Mouse (Mus musculus) layer of hippocampus, adult 18-20 months (tissue): ENCODE measurements around the gene Pknox2. TPM values are rescaled to one million over a fixed set of nuclear protein-coding genes. Genes with fewer than 3 reads are reported as not detected.

ENCODE experiments used
- DNase-seq, 2 experiments: peaks; one replicate each; pipeline ENCODE4 v3.0.0; 2022; ENCODE audit warnings: low spot score in 2 of 2
- total RNA-seq, 2 experiments: library from RNA; stranded (reverse); gene quantifications; 2 replicates each; pipeline ENCODE4 v1.2.3; 2021

Gene Pknox2
- total RNA-seq, 2 experiments from 2014 or later, result 38.3 to 39.2 TPM

DNA sequence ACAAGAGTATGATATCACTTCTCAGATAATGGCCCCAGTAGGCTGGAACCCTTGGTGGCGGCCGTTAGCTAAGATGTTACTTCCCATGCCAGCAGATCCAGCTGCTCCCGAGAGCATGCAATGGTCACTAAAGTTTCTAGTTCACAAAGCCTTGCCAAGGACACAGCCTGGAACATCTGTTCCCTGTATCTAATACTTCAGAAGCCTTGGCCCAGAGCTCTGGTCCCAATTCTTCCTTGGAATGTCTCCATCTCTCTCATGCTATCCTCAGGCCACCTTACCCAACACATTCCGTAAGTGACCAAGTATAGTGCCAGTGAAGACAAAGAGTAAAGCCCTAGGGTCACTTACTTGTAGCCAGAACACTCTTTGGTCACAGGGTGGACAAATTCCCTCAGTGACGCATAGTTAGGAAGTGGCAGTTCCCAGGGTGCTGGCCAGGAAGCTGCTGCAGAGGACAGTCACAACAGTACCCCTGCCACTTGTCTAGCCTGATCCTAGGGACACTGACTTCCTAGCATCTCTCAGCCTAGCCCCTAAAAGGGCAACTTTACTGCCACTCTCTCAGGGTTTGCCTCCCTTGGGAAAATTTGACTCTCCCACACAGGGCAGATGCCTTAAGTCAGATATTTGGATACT lies 200.0 kb downstream of the Pknox2 start:
- no peak for DNase-seq

DNA sequence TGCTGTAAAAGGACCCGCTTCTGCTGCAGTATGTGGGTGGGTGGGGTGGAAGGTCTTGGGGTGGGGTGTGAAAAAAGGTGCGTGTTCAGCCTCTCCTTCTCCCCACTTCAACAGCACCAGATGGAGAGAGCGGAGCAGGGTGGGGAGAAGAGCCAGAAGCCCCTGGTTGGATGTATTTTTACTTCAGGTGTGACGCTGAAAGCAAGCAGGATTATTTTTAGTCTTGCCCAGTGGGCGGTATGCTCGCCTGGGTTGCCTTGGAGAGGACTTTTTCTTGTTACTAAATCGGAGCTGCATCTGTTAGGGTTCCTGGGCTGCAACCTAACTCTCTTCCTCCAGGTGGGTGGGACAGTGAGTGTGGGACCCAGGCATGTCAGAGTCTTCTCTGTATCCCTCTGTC lies 202.4 kb downstream of the Pknox2 start:
- peak; percentile 57 to 76 for DNase-seq

DNA sequence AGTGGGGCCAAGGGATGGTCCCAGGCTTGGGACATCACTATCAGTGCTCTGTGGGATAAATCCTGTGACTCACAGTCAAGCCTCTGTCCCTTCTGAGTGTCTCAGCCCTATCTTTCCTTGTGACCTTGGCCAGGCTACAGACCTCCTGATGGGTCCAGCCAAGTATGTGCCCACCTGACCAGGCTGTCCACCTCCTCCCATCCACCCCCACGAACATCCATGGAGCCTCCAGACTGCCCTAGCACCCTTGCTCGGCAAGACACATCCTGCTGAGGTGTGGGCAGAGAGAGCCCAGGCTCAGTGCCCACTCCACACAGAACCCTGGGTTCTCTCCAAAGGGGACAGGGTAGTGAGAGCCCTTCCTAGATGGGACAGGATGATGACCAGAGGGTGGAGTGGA lies 204.6 kb downstream of the Pknox2 start:
- DNase-seq, result no peak

DNA sequence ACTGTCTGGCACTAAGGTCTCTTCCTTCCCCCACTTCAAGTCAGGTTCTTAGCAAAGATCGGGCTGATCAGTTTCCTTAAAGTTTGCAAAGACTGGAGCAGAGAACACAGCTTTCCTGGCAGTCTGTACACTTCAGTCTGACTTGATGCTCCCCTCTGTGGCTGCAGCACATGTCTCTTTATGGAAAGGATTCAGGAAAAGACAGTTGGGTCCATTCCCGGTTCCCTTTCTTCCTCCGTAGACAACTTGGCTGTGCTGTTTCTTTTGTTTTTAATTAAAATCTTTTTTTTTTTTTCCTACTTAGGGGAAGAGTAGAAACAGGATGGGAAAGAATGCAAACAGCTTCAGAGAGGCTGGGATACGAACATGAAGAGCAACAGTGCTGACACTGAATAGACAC lies 205.1 kb downstream of the Pknox2 start:
- DNase-seq, result no peak

DNA sequence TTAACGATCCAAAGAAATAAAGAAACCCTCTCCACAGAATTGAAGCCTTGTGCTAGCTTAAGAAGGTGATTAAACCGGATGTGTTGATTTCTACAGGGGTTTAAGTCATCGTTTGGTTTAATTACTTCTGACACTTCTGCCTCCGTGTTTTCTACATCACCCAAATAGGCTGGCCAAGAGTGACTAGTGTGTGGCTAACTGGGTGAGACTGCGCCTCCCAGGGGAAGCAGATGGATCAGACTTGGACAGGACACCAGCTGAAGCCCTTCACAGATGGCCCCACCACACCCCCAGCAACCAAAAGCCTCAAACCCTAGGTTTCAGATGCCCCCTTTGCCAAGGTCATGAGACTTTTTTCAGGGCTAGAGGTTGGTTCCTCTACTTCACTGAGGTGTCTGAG lies 205.6 kb downstream of the Pknox2 start:
- DNase-seq, result no peak

DNA sequence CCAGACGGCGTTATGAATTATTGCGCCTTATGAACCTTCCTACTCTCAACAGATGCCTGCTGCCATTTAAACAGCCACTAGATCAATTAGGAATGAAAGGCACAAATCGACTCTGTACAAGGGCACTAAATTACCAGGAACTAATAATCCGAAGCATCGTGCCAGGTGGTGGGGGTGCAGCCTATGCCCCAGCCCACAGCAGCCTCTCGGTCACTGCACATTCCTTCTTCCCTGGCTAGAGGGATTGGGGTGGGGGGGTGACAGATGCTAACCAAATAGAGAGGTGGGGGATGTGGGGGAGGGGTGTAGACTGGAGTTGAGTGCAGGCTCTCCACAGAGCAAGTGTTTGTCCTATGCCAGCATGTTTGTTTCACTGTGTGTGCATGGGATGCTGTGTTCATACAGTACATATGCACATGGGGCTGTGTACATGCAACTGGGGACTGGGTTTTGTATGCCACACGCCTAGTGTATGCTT lies 208.6 kb downstream of the Pknox2 start:
- DNase-seq, result no peak

DNA sequence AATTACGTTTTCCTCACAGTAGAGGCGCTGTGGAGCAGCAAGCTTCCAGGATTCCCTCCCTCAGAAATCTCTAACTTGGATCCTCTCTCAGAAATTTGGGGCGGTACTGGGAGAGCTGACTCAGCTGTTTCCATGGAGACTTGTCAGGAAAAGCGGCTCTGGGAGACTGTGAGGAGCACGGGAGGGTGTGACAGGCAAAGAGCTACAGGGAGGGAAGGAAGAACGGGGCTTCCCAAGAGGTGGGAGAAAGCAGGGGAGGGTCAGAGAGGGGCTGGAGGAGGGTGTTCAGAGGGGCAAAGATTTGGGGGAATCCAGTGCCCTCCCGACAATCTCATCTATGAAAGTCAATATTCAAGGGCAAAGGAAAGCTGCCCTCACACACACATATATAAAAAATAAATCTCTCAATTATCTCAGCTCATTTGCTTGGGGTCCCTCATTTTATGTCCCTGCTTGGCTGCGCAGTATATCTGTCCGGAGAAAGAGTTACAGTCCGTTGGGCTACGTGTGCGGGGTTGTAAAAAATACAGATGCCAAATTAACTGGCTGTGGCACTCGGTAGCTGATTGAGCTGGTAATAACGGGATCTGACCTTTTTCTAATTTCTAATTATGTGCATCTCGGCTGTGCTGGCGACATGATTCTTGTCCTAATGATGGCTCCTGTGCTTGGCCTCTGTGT lies 213.3 kb downstream of the Pknox2 start:
- peak; percentile 78 to 86 for DNase-seq

DNA sequence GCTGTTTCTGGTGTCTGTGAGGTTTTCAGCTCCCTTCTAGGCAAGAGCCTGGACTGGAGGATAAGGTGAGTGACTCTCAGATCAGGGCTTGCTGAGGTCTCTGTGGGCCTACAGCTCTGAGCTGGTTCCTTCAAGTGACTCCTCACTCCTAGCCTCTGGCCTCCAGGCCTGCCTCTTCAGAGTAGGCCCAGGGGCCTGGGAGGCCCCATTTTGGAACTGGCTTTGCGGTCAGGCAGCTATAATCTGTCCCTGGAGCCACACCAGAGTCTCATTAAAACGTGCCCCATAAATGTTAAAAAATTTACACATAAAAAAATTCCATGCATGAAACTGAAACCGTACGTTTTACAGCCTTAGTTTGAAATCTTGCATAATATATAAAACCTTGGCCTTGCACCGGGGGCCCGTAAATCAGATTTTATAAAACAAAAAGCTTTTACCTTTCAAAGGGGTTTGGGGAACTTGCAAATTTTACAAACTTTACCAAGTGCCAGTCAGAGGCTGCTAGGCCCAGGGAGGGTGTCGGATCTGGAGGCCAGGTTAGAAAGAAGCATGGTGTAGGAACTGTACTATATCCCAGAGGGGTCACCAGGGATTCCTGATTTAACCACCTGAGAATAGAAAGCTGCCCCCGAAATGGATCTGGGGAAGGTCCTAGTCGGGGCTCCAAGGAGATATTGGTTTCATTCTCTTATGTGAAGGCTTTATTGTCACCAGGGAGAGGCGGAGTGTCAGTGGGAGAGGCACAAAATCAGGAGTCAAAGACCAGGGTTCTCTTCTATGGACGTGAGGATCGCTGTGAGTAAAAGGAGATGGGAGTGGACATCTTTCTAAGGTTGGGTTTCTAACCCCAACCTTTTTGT lies 214.0 kb downstream of the Pknox2 start:
- no peak for DNase-seq

DNA sequence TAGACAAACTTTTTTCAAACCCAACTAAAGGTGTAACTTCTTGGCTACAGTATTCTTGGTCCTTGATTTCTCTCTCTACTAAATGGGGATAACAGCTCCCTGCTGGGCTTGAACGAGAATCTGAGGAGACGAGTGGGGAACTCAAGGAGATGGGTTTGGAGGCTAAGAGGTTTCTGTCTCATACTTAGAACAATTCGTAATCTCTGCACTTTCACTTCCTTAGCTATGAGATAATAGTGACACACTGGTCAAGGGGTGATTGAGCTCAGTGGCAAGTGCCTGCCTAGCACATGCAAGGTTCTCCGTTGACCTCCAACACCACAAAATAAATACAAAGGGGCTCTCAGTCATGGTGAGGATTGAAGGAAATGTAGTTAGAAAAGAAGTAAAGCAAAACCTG lies 215.6 kb downstream of the Pknox2 start:
- no peak for DNase-seq

DNA sequence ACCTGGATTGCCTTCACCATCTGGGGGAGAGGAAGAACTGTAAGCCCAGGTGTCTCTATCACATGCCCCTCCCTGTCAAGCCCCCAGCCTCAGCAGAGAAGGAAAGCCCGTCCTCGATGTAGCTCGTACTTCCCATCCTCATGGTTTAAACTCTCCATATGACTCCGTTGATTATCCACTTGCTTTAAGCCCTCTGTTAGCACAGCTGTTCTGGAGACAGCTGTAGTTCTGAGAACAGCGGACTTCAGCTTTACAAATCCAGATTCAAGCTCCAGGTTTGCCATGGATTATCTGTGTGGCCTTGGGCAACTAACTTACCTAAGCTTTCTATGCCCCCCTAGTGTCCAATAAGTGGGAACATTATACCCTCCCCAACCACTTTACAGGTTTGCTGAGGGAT lies 223.5 kb downstream of the Pknox2 start:
- DNase-seq, result no peak

DNA sequence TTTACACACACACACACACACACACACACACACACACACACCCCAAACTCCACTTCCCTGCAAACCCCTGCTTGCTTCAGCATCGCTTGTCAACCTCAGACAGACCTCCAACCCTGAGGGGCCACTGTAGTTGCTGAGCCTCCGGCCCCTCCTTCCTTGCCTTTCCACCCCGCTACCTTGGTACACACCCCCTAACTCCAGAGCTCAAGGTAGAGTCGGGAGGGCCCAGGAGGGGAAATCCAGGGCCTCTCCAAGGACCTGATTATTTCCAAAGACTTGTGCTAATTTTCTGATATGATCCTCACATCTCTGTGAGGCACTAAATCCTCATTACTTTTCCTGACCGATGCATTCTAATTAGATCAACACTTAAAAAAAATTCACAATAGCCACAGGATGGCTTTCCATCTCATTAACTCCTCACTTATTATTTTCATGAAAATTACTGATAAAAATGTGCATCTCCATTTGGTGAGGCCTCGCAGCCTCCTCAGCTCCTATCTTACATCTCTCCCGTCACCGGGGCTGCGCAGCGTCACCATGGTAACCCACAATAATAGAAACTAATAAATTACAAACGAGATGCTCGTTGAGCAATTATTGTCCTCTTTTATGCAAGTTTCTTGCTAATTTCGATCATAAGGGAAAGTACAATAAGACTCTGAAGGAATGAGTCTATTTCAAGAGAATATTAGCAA lies 225.3 kb downstream of the Pknox2 start:
- peak; percentile 72 to 87 for DNase-seq

DNA sequence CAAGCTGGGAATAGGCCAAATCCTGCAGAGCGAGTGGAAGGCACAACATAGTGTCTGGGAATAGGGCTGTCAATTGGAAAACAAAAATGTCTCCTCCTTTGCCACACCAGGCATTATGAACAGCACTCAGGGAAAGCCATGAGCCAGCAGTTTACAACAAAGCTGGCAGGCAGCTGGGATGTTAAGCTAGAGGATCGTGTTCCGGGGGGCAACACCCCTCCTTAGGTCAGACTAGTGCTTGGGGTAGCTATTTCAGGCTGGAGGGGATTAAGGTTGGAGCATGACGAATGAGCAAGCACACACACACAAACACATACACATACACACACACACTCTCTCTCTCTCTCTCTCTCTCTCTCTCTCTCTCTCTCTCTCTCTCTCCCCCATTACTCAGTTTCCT lies 227.7 kb downstream of the Pknox2 start:
- no peak for DNase-seq

DNA sequence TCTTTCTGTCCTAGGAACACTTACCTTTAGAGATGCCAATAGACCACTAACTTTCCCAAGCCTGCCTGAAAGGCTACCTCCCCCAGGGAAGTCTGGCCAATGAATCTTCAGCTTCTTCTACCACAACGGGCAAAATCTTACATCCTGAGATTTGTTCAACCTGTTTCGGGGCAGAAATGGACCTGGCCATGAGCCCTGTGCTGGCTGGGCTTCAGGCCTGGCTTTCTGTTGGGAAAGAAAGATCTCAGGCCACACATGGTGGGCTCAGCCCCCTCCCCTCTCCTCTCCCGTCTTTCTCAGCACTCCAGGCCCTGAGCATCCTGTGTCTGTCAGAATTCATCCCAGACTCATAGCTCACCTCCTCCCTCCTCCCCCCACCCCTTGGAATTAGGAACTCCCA lies 228.6 kb downstream of the Pknox2 start:
- no peak for DNase-seq

DNA sequence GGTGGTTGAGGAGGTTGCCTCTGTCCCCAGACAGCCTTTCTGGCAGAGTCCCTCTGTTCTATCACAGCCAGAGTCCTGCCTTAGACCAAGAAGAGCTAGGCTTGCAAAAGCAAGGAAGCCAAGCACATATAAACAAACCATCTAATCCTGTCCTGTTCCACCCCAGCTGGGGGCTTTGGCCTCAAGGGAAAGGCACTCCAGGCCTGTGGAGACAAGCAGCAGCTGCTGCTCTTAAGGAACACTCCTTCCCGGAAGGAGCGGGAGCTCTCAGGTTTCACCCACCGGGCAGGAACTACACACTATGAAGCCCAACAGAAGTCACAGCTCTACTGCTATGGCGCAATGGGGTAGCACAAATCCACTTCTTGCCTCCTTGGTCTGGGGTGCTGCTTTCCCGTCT lies 230.3 kb downstream of the Pknox2 start:
- DNase-seq, result no peak

DNA sequence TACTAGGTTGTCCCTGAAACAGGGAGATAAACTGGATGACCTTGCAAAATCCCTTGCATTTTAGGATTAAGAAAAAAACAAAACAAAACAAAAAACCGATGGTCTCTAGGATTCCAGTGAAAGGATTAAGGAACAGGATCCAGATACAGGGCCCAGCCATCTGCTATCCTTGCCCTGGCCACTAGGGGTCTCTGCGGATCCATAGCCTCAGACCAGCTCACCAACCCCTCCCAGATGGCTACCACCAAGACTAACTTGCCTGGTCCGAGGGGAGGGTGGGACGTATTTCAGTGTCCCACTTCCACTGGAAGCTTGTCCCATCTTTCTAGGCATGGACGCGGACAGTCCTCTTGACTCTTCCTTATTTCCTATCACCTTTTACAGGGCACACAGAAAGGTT lies 230.8 kb downstream of the Pknox2 start:
- peak; percentile 77 to 93 for DNase-seq

DNA sequence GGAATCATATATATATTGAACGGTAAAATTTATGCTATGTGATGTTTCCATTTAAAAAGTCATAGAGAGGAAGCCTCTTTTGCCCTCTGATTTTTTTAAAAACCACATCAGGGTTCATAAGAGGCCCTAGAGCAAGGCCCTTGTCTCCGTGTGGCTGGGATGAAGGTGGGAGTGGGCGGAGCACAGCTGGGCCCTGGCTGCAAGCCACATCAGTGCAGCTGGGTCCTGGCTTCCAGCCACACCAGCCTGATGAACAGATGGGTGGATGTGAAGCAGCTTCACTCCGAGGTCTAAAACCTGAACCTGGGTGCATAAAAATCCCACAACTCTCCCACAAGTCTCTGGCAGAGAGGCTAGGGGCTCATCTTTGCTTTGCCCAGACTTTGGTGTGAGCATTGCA lies 241.8 kb downstream of the Pknox2 start:
- DNase-seq, result no peak

DNA sequence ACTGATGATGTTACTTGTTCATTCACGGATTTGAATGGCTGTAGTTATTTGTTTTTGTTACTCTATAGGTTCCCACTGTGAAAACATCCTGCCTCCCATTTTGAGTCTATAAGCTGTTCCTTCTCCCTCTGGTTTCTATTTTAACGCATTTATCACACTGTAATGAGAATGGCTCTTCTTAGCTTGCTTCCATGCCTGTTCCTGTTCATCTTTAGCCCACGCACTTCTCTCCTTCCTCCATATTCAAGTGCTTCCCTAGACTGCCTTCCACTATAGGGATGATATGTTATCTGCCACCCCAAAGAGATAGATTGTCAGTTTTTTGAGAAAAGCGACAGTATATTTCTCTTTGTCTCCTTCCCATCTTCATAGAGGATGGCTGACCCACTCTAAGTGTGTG lies 246.7 kb downstream of the Pknox2 start:
- DNase-seq, result no peak

DNA sequence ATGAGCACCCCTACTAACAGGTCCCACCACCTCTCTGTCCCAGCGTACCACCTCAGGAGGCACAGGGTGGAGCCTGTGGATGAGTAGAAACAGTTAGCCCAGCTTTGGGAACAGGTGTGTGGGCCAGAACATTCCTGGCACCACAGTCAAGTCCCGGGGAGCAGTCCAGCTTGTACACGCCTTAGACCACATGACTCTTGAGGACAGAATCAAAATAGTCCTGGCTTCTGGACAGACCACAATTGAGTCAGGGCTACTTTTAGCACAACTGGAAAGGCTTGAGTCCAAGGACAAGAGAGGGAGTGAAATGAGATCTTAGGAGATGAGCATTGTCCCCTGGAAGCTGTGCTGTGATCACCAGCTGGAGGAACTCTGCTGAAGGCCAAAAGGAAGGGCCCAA lies 248.6 kb downstream of the Pknox2 start:
- no peak for DNase-seq

DNA sequence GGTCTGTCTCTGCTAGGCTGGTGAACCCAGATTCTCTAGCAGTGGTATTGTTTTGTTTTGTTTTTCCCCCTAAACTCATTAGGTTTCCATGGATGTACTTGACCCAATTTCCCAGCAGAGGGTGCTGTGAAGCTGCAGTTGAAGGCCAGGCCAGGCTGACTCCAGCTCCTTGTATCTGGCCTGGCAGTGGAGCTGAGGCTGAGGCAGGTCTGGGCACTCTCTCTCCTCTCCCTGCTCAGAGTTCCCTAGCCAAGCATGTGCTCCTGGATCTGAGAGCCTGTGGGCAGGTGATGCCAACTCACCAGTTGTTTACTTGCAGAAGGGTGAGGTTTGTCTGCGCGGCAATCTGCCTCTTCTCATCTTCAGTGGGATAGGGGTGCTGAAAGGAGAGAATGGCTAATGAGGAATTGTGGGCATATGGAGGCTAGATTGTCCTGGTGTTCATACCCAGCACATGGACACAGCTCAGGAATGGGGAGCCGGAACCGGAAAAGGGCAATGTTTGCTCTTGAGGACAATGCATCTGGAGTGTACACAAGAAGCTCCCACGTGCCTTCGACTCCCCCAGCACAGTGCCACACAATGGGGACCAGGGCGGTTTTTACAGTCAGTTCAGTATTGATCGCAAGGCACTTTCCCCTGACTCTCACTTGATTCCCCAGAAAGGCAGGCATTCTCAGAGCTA lies 252.1 kb downstream of the Pknox2 start:
- peak; percentile 63 to 87 for DNase-seq

DNA sequence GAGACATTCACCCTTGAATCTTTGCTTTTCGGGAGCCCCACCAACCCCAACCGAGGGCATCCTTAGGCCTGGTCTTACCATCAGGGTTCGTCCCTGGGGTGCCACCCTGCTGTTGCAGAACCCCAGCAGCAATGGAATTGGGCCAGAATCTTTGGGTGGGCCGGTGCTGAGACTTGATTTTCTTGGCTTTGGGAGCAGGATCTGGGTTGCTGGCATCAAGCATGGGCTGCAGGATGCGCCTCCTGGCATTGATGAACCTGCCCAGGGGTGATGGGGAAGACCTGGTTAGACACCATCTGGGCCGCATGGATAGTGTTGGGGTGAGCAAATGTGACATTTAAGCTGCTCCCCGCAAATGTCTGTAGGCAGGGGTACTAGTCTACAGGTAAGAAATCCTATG lies 253.0 kb downstream of the Pknox2 start:
- no peak for DNase-seq

DNA sequence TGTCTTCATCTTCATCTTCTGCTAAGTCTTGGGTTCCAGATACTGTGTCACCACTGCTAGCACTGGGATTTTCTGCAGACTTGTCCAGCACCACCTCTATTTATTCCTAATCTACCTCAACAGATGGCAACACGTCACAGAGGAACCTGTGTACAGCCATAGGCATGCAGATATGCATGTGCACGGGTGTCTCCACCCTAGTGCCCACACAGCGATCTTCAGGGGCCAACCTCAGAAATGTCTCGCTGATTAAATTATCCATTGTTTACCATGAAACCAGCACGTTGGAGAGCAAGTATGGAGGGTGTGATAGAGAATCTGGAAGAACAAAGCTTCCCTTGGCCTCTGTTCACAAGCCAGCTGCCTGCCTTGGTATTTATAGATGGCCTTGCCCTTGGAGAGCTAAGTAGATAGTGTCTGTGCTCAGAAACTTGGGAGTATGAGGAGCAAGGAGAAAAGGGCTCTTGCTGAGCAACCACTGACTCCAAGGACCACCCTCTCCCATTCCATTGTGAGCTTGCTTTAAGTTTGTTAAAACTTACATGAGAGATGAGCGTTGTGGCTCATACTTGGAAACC lies 253.7 kb downstream of the Pknox2 start:
- no peak for DNase-seq
